Mouse (Mus musculus) olfactory bulb, adult 2 months (tissue): ENCODE measurements around the gene Plaur. TPM values are rescaled to one million over a fixed set of nuclear protein-coding genes. Genes with fewer than 3 reads are reported as not detected.

Experiments
- H3K27ac ChIP-seq: fragments of 200-500 bp; 2 replicates; pipeline ENCODE4 v1.5.1; 2012; ENCODE audit warnings: low read depth, low read length; ENCODE audit not compliant: insufficient read depth
- H3K4me1 ChIP-seq: fragments of 200-500 bp; 2 replicates; pipeline ENCODE4 v1.6.1; 2012; ENCODE audit warnings: low read length; ENCODE audit not compliant: control insufficient read depth, insufficient read depth
- H3K4me3 ChIP-seq: fragments of 200-500 bp; 2 replicates; pipeline ENCODE4 v1.5.1; 2012; ENCODE audit warnings: mild to moderate bottlenecking, low read depth, low read length, moderate library complexity; ENCODE audit not compliant: insufficient read depth
- CTCF ChIP-seq: fragments of 200-500 bp; IDR thresholded peaks from 2 replicates; pipeline ENCODE4 v1.5.1; 2012; ENCODE audit warnings: low read depth, mild to moderate bottlenecking, low read length, moderate library complexity; ENCODE audit not compliant: insufficient read depth
- POLR2A ChIP-seq: fragments of 200-500 bp; IDR thresholded peaks from 2 replicates; pipeline ENCODE4 v1.6.1; 2012; ENCODE audit warnings: mild to moderate bottlenecking, low read depth, low read length, moderate library complexity; ENCODE audit not compliant: insufficient read depth
- WGBS: fragments of 180-500 bp; shearing (Covaris S2); methylation state at CpG from one replicate; pipeline ENCODE4 v1.1.7; 2018; 5-methylcytosine and 5-hydroxymethylcytosine counted together
- polyA plus RNA-seq: library from polyadenylated mRNA; stranded (reverse); fragments of >200 nt; gene quantifications from 2 replicates; pipeline ENCODE4 v1.2.4, GENCODE M21; 2012; ENCODE audit warnings: low replicate concordance; ENCODE audit not compliant: missing spikeins, insufficient read depth, insufficient read length

The Plaur gene
- polyA plus RNA-seq, 1 experiment = not detected

DNA sequence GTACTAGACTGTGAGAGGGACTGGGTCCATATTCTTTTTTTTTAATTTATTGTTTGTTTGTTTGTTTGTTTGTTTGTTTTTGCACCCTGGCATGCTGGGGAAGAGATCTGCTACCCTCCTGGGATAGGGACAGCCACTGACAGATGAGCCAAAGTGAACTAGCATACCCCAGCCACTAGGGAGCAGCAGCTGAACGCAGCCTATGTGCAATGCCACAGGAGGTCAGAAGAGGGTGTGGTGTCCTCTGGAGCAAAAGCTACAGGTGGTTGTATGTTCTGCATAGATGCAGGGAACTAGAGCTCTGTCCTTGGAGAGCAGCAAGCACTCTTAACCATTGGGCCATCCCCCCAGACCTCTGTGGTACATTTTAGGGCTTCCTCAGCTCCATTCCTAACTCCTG lies 20.5 kb upstream of the Plaur start:
- no peak overlapping the region for H3K4me3 ChIP-seq
- no peak overlapping the region for H3K27ac ChIP-seq
- peaks cover 11% of the 10 kb centered on the region for H3K4me1 ChIP-seq
- WGBS = 29% methylated on average over 1 of the region's 1 CpGs
- TF ChIP-seq CTCF (peak; percentile 62), POLR2A (no peak)

GRCm38 (mm10) chr7:24442313-24442712 lies 20.0 kb upstream of the Plaur start:
- Histone ChIP-seq H3K4me1 (peaks cover 11% of the 10 kb centered on the region), H3K4me3 (no peak overlapping the region), H3K27ac (no peak overlapping the region)
- WGBS = 69% methylated on average over 8 of the region's 8 CpGs
- TF ChIP-seq CTCF = no peak
- no peak for TF ChIP-seq POLR2A

DNA sequence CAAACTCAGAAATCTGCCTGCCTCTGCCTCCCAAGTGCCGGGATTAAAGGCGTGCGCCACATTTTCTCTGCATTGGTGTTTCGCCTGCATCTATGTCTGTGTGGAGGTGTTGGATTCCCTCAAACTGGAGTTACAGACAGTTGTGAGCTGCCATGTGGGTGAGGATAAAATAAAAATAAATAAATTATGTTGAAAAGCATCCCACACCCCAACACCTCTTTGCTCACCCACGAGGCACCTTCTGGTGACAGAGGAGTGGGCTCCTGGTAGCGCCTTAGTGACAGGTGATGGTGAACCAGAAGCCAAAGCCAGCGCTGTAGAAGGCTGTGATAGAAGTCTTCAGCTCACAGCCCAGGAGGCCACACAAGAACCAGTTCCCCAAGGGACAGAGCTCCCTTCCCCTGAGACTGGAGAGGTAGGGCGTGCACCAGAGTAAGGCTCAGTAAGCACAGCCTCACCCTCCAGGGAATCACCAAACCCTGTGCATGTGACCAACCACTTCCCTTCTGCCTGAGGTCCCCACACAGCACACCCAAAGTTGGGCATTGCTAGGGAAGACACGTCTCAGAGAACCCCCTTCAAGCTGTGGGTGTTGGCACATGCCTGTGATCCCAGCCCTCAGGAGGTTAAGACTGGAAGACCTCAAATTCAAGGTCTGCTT lies 16.9 kb upstream of the Plaur start:
- Histone ChIP-seq H3K4me1 (peaks cover 8% of the 10 kb centered on the region), H3K4me3 (no peak overlapping the region), H3K27ac (no peak overlapping the region)
- WGBS = 90% methylated on average over 9 of the region's 9 CpGs
- TF ChIP-seq POLR2A = no peak
- no peak for TF ChIP-seq CTCF

- H3K27ac ChIP-seq = no peak overlapping the region
Observed at GRCm38 (mm10) chr7:24446697-24447340, 15.5 kb upstream of the Plaur start.

GRCm38 (mm10) chr7:24448782-24449517 lies 13.3 kb upstream of the Plaur start:
- H3K27ac ChIP-seq = no peak overlapping the region
- H3K4me1 ChIP-seq = peaks cover 9% of the 10 kb centered on the region
- WGBS = 40% methylated on average over 14 of the region's 14 CpGs

More at GRCm38 (mm10) chr7:24446697-24447340, 15.5 kb upstream of the Plaur start:
- 58% methylated on average over 7 of the region's 7 CpGs for WGBS
- H3K4me1 ChIP-seq = peaks cover 9% of the 10 kb centered on the region
- TF ChIP-seq CTCF = no peak
- no peak for TF ChIP-seq POLR2A
- no peak overlapping the region for H3K4me3 ChIP-seq

DNA sequence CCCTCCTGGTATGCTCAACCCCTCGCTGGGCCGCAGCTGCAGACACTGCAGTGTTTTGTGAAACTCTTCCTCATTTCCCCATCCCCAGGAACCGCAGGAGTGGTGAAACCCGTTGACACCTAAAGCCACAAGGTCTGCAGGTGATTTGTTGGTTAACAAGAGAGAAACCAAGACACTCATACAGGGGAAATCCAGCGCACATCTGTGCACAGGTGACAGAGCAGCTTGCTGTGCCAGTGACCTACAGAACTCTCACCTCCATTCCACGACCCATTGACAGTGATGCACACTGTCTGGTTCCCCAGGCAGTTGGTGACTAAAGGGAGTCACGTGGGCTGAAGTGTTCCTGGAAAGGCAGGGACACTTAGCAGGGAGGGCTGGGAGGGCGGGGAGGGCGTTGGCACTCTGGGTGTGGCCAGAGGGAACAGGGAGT lies 11.7 kb upstream of the Plaur start:
- Histone ChIP-seq H3K4me3 (no peak overlapping the region), H3K4me1 (peaks cover 9% of the 10 kb centered on the region), H3K27ac (no peak overlapping the region)
- TF ChIP-seq POLR2A (no peak), CTCF (no peak)
- 74% methylated on average over 9 of the region's 9 CpGs for WGBS

More at GRCm38 (mm10) chr7:24448782-24449517, 13.3 kb upstream of the Plaur start:
- no peak overlapping the region for H3K4me3 ChIP-seq
- TF ChIP-seq POLR2A = no peak
- no peak for TF ChIP-seq CTCF

GRCm38 (mm10) chr7:24451855-24452311 lies 10.4 kb upstream of the Plaur start, which contains the start of gene Irgc1:
Gene Irgc1 (minus strand): TSS chr7:24452297.
- TF ChIP-seq POLR2A (no peak), CTCF (no peak)
- Histone ChIP-seq H3K4me1 (peaks cover 9% of the 10 kb centered on the region), H3K27ac (no peak within 1 kb of the TSS), H3K4me3 (no peak within 1 kb of the TSS)
- 57% methylated on average over 9 of the region's 9 CpGs for WGBS

DNA sequence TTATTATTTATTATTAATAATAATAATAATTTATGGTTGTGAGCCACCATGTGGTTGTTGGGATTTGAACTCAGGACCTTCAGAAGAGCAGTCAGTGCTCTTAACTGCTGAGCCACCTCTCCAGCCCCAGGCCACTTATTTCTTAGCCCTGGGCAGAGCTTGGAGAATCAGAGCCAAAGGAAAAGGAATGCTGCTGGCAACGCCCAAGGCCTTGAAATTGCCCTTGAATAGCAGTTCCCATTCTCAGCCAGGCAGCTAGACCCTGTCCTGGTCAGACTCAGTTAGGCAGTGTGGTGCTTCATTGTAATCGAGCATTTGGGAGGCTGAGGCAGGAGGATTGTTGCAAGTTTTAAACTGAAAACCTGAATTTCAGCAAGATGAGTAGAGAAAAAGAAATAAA lies 8.1 kb upstream of the Plaur start:
- no peak overlapping the region for H3K4me3 ChIP-seq
- TF ChIP-seq CTCF = no peak
- TF ChIP-seq POLR2A = no peak
- no peak overlapping the region for H3K27ac ChIP-seq
- 0 out of 2 replicates have a peak, but pooled peaks cover 4% of the 10 kb centered on the region for H3K4me1 ChIP-seq
- 83% methylated on average over 2 of the region's 2 CpGs for WGBS
